Mouse (Mus musculus) lung, postnatal 10 days (tissue): ENCODE measurements around the gene Cela3a.
"Not testable (repeated sequence)": the region's sequence is repeated elsewhere in the genome, so short reads cannot be mapped to it uniquely, and the experiment has no call there.

ENCODE experiments used
- DNase-seq: peaks from one replicate; pipeline ENCODE4 v3.0.0; 2021

The Cela3a gene

DNA sequence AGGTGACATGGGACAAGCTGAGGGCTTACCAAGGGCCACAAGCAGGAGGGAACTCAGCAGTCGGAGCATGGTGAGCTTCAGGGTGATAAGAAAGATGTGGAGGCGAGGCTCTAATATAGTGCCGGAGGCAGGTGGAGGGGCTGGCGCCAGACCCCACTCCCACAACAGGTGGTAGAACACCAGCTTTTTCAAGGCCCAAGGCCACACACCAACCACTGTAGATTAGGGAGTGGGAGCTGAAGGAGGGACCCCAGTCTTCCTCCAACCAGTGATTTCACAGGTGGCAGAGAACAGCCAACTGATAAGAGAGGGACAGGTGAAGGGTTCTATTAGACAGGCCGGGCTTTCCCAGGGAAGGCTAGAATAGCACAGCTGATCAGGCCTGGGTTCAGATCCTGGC, at the start of gene Cela3a:
Gene Cela3a, minus strand, starts transcription at position 101 of the 400 bp plus-strand sequence.
- DNase-seq: no peak

DNA sequence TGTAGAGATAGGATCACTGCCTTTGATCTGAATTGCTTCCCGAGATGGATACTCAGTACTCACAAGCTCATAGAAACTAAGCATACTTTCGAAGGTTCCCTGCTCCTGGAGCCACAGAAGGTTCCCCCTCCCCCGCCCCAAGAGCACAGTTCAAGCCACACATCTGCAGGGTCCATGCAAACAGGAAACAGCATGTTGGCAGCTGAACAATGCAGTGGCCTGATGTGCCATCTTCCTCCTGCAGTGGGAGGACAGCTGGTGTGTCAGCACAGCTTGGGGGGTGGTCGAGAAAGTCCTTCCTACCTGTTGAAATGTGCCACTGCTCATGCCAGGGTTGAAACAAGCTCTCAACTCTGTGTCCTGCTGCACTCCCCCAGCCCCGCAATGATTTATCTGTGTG, 49.3 kb upstream of the Cela3a start:
- DNase-seq: no peak

GRCm38 (mm10) chr4:137458310-137458709, 48.7 kb upstream of the Cela3a start:
- DNase-seq: no peak

GRCm38 (mm10) chr4:137457292-137457691, 47.7 kb upstream of the Cela3a start:
- DNase-seq: no peak

DNA sequence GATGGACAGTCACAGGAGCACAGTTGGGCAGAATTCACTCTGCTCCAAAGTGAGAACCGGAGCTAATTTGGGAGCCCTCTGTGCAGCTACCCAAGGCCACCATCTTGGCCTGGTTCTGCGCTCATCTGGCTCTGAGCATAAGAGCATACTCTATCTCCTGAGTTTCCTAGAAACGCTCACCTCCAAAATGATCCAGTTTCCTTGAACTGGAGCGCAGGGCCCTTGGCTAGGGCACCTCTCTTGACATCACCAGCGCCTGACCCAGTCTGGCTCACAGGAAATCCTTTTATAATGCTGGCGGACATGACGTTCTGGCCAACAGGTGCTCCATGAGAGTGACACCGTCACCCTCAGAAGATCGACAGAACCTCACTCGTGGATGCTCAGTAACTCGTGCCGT, 47.0 kb upstream of the Cela3a start:
- DNase-seq: no peak

DNA sequence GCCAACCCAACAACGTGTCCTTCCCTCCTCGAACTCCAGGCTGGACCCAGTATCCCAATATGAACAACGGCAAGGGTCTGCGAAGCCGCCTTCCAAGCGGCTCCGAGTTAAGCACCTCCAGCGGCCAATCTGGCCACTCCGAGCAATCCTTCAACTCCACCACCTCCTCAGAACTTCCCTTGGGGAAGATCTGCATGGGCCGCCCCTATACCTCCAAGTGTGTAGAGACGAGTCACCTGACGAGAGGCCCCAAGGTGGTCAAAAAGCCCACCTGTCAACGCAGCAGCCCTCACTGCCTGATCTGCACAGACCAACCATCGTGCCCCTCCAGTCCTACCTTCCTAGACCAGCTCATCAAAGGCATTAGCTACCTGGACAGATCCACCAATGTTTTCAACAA, 45.0 kb upstream of the Cela3a start:
- DNase-seq: no peak

- no peak for DNase-seq
Measured at GRCm38 (mm10) chr4:137453234-137453767, 43.7 kb upstream of the Cela3a start, which contains the start of gene 1700013G24Rik. Gene 1700013G24Rik, plus strand, starts transcription at chr4:137453284.

DNA sequence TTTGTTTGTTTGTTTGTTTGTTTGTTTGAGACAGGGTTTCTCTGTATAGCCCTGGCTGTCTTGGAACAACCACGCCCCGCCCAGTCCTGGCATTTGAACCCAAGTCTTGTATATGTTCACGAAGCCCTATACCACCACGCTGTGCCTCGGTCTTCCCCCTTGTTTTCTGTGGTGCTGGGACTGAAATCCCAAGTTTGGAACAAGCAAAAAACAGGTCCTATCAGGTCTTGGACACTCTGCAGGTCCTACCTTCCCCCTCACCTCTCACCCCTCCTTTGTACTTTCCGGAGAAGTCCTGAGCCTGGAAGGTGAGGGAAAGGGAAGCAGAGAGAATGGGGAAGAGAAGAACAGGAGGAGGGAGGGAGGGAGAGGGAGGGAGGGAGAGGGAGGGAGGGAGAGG, 42.6 kb upstream of the Cela3a start:
- no peak for DNase-seq

GRCm38 (mm10) chr4:137449715-137450114, 40.1 kb upstream of the Cela3a start:
- DNase-seq: no peak

DNA sequence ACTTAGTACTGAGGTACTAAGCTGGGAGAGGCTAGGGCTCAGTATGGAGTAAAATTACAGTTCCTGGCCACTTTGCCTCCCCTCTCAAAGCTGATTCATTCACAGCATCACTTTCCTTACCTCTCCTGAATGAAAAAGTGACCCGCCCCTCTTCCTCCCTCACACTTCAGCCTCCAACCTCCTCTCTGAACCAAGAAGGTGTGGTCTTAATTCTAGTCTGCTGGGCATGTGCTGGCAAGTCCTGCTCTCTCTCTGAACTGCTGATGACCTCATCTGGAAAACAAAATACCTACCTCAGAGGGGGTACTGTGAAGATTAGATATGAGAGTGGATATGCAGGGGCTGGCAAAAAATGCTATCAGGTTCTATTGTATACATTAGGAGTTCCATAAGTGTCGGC, 39.5 kb upstream of the Cela3a start:
- no peak for DNase-seq

GRCm38 (mm10) chr4:137448641-137449040, 39.0 kb upstream of the Cela3a start:
- no peak for DNase-seq

- no peak for DNase-seq
Measured at GRCm38 (mm10) chr4:137448197-137448596, 38.6 kb upstream of the Cela3a start.

- DNase-seq: no peak
Measured at GRCm38 (mm10) chr4:137447363-137448196, 38.0 kb upstream of the Cela3a start.

DNA sequence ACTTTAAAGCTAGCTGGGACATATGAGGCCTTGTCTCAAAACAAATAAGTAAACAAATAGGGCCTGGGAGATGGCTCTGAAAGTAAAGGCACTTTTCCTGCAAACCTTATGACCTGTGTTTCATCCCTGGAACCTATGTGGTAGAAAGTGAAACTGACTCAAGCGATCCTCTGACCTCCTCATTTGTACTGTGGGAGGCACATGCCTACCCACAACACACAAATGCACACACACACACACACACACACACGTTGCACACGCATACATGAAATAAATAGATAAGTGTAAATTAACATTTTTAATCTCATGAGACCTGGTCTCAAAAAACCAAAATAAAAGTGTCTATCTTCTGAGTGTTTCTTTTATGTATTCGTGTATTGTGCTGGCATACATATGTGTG, 36.3 kb upstream of the Cela3a start:
- no peak for DNase-seq

- peak; percentile 75 for DNase-seq
Measured at GRCm38 (mm10) chr4:137443625-137444024, 34.0 kb upstream of the Cela3a start.

GRCm38 (mm10) chr4:137441332-137441731, 31.7 kb upstream of the Cela3a start:
- DNase-seq: no peak

- DNase-seq: no peak
Measured at GRCm38 (mm10) chr4:137438842-137439241, 29.3 kb upstream of the Cela3a start.

- DNase-seq: no peak
Measured at GRCm38 (mm10) chr4:137436979-137437669, 27.5 kb upstream of the Cela3a start.

GRCm38 (mm10) chr4:137432700-137433550, 23.3 kb upstream of the Cela3a start:
- not testable (repeated sequence) for DNase-seq

DNA sequence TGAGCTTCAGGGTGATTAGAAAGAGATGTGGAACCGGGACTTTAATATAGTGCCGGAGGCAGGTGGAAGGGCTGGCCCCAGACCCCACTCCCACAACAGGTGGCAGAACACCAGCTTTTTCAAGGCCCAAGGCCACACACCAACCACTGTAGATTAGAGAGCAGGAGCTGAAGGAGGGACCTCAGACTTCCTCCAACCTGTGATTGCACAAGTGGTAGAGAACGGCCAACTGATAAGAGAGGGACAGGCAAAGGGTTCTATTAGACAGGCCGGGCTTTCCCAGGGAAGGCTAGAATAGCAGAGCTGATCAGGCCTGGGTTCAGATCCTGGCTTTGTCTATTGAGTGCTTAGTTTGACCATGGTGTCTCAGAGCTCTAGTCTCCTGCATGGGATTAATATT, 20.9 kb upstream of the Cela3a start, which contains the start of gene Cela3b:
Gene Cela3b, minus strand, starts transcription at position 39 of the 400 bp plus-strand sequence.
- no peak for DNase-seq

DNA sequence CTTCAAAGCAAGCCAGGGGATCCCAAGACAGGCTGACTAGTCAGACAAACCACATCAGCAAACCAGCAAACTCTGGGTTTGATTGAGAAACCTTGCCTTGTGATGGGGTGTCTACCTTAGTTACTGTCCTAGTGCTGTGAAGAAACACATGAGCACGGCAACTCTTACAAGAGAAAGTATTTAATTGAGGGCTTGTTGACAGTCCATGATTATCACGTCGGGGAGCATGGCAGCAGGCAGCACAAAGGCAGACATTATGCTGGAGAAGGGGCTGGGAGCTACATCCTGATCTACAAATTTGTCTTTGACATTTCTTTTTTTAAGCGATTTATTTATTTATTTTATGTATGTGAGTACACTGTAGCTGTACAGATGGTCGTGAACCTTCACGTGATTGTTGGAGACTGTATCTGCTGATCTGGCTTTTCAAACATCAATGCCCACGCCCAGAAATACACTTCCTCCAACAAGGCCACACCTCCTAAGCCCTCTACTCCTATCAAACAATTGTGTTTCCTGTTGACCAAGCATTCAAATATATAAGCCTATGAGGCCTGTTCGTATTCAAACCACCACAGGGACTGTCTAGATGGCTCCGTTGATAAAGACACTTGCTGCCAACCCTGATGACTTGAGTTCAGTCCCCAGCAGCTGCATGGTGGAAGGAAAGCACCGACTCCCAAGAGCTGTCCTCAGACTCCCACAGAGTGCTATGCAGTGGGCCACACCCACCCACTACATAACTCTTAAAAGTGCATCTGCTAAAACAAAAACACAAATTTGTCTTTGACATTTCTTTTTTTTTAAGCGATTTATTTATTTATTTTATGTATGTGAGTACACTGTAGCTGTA, 8.3 kb upstream of the Cela3a start:
- no peak for DNase-seq

- peak; percentile 22 for DNase-seq
Measured at GRCm38 (mm10) chr4:137414936-137415335, 5.3 kb upstream of the Cela3a start.
